Mouse (Mus musculus) c-Kit-negative CD71-positive TER-119-positive erythroid progenitor cells, embryonic 14.5 days (primary cell): ENCODE measurements around the gene Gm29735.
"Not testable (repeated sequence)": the region's sequence is repeated elsewhere in the genome, so short reads cannot be mapped to it uniquely, and the experiment has no call there.

Experiments used
- DNase-seq: peaks from one replicate; pipeline ENCODE4 v3.0.0-alpha.2; 2013; ENCODE audit warnings: low read depth, low spot score

The Gm29735 gene

DNA sequence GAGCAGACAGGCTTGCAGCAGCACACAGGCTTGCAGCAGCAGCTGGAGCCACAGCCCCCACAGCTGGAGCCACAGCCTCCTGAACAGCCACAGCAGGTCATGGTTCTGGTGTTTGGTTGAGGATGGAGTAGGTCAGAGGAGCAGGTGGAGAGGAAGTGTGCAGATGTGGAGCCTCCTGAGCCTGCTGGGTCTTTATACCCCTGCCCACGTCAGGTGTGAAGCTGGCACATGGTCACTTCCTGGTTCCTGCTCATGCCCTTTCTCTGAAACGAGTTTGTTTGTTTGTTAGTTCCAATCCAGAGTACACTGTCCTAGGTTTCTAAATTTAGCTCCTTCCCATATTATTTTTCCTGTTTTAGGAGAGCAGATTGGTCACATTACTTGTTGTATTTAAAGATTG lies at the start of gene Gm29735:
TSS of gene Gm29735 (minus strand) at position 101 of the 400 bp plus-strand sequence.
- DNase-seq = not testable (repeated sequence)

DNA sequence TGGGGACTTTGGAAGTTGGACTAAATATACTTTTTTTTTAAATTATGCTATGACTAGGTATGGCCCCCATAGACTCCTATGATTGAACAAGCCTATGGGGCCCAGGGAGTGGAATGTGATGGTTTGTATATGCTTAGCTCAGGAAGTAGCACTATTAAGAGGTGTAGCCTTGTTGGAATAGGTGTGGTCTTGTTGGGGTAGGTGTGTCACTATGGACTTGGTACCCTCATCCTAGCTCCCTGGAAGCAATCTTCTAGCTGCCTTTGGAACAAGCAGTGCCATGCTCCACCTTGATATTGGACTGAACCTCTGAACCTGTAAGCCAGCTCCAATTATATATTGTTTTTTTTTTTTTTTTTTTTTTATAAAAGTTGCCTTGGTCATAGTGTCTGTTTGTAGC lies 48.6 kb upstream of the Gm29735 start:
- no peak for DNase-seq

DNA sequence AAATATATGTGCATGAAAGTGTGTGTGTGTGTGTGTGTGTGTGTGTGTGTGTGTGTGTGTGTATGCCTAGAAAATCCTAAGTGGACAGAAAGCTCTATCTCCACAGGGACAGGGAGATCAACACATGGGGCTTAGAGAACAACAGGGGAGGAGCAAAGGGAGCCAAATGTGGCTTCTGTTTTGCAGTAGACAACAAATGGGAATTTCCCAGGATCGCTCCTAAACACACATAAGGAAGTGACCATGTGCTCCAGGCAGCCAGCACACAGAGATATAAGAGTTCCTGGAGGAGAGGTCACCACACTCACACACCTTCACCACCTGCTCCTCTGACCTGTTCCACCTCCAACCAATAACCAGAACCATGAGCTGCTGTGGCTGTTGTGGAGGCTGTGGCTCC lies 44.2 kb upstream of the Gm29735 start, which contains the start of gene Krtap5-3:
TSS of gene Krtap5-3 (plus strand) at position 301 of the 400 bp plus-strand sequence.
- DNase-seq = no peak

GRCm38 (mm10) chr7:142198748-142199147 lies 41.8 kb upstream of the Gm29735 start:
- DNase-seq = no peak

- no peak for DNase-seq
Measured at GRCm38 (mm10) chr7:142190289-142190688, 33.4 kb upstream of the Gm29735 start, which contains the start of gene Gm10153. Gene Gm10153 (minus strand): TSS chr7:142190389.

- DNase-seq = no peak
Measured at GRCm38 (mm10) chr7:142188156-142188555, 31.2 kb upstream of the Gm29735 start.

DNA sequence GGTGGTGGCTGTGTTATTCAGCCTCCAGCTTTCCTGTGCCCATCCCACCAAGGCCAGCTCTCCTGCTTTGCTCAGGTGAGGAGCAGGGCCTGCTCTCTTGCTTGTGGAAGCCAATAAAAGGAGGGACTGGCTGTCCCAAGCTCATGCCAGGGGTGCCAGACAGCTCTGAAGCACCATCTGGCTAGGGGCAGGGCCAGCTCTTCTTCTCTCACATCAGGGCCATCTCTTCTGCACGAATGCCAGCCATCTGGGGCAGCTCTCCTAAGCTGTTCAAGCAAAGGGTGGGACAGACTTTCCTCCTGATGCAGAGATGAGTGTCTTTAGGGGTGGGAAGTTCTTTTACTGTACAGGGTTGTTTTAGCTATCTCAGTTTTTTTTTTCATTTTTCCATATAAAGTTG lies 24.1 kb upstream of the Gm29735 start:
- DNase-seq = no peak

GRCm38 (mm10) chr7:142178685-142179084 lies 21.8 kb upstream of the Gm29735 start:
- no peak for DNase-seq

DNA sequence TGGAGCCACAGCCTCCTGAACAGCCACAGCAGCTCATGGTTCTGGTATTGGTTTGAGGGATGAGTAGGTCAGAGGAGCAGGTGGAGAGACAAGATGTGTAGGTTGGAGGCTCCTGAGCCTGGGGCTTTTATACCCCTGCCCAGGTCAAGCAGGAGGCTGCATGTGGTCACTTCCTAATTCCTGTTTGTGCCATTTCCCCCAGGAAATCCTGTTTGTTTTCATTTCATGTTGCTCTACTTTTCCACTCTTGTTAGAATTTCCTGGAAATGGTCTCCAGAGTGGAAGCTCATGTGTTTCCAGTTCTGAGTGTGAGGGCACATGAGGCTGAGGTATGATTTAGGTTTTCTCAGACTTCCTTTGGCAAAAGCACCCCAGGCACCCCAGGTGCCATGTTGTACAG lies 19.0 kb upstream of the Gm29735 start, which contains the start of gene Krtap5-2:
TSS of gene Krtap5-2 (minus strand) at position 101 of the 400 bp plus-strand sequence.
- not testable (repeated sequence) for DNase-seq

GRCm38 (mm10) chr7:142169836-142170235 lies 12.9 kb upstream of the Gm29735 start:
- DNase-seq = peak; percentile 19

DNA sequence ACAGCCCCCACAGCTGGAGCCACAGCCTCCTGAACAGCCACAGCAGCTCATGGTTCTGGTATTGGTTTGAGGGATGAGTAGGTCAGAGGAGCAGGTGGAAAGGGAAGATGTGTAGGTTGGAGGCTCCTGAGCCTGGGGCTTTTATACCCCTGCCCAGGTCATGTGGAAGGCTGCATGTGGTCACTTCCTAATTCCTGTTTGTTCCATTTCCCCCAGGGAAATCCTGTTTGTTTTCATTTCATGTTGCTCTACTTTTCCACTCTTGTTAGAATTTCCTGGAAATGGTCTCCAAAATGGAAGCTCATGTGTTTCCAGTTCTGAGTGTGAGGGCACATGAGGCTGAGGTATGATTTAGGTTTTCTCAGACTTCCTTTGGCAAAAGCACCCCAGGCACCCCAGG lies 8.7 kb upstream of the Gm29735 start, which contains the start of gene Gm4553:
TSS of gene Gm4553 (minus strand) at position 101 of the 400 bp plus-strand sequence.
- not testable (repeated sequence) for DNase-seq

DNA sequence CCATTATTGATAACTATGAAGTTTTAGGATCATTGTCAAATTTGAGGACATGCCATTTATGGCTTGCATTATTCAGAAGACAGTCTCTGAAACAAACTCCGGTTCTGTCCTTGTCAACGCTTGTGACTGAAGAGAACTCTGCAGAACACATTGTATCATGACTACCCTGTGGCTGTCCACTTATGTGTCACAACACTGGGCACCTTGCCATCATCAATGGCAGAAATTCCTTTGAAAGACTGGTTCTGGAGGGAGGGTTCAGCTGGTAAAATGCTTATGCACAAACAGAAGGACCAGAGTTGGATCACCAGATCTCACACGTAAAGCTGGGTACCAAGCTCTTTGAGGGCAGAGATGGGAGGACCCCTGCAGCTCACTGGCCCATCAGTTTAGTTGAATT lies 2.5 kb upstream of the Gm29735 start:
- no peak for DNase-seq

DNA sequence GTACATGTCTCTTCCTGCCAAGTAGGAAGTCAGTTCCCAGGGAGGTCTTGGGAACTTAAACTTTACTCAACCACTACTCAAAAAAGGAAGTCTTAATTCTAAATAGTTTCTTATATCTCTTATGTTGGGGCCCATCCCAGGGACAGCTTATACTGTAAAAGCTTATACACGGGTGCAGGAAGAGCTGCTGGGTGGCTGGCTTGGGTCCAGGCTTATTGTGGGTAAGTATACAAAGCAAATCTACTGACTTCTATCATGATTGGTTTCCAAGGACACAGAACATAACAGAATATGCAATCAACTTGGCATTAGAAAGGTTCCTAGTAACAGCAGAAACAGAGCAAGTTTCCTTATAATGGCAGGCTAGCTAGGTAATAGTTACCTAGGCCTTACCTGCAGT lies 1.6 kb downstream of the Gm29735 start:
- no peak for DNase-seq

DNA sequence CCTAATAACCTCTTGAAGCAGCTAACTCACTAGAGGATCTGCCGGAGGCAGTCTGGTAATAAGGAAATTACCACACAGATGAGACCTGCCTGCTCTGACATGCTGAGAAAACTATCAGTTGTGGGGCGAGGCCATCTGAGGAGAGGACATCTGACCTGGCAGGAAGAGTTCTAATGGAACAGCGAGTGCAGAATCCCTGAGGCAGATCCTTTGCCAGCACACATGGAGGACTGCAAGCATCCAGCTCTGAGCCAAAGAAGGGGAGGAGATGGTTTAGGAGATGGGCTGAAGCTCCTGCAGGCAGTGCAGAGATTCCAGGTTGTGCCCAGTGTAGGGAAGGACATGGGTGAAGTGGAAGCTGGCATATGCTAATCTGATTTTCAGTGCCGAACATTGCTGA lies 4.7 kb downstream of the Gm29735 start:
- DNase-seq = no peak

- no peak for DNase-seq
Measured at GRCm38 (mm10) chr7:142148633-142149032, 8.3 kb downstream of the Gm29735 start.

DNA sequence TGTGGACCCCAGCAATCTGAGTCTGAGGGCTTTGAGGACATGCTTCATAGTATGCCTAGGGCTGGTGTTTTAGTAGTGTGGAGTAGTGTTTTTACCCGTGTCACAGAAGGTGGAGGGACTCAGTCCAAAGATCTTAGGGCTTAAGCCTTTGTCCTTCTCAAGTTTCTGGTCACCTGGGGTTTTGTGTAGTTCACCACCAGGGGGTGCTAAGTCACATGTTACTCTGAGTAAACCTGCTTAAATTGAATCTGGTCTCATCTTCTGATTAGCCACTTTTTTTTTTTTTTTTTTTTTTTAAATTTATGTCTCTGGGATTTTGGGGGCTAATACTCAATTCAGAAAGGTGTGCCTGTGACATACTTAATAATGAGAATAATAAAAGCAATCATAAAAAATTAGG lies 10.9 kb downstream of the Gm29735 start:
- peak; percentile 6 for DNase-seq

- no peak for DNase-seq
Measured at GRCm38 (mm10) chr7:142145413-142145940, 11.4 kb downstream of the Gm29735 start.

DNA sequence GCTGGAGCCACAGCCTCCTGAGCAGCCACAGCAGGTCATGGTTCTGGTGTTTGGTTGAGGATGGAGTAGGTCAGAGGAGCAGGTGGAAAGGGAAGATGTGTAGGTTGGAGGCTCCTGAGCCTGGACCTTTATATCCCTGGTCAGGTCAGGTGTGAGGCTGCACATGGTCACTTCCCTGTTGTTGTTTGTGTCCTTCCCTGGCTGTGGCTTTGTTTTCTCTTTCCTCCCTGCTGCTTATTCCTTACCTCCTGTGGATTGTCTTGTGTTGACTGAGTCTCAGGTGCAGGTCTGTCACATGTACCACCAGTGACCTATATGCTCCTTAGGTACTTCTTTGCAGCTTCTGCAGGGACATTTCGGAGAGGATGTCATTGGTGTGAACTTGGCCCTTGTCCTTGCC lies 12.4 kb downstream of the Gm29735 start, which contains the start of gene Gm45337:
TSS of gene Gm45337 (minus strand) at position 101 of the 400 bp plus-strand sequence.
- DNase-seq = no peak

GRCm38 (mm10) chr7:142143506-142144010 lies 13.4 kb downstream of the Gm29735 start:
- not testable (repeated sequence) for DNase-seq

DNA sequence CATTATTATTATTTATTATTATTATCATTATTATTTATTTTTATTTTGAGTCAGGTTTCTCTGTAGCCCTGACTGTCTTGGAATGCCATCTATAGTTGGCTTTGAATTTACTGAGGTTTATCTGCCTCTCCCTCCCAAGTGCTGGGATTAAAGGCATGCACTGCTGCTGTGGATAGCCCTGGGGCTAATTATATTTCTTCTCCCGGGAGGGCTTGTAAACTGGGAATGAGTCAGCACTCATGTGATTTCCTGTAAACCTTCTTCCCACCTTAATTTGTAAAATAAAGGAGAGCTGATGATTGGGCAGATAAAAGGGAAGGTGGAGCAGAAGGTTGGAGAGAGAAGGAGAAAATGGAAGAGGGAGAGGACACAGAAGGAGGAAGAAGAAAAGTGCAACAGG lies 16.2 kb downstream of the Gm29735 start:
- DNase-seq = no peak

GRCm38 (mm10) chr7:142135934-142136333 lies 21.0 kb downstream of the Gm29735 start, which contains the start of gene Gm39115:
Gene Gm39115 (minus strand): TSS chr7:142136034.
- not testable (repeated sequence) for DNase-seq

DNA sequence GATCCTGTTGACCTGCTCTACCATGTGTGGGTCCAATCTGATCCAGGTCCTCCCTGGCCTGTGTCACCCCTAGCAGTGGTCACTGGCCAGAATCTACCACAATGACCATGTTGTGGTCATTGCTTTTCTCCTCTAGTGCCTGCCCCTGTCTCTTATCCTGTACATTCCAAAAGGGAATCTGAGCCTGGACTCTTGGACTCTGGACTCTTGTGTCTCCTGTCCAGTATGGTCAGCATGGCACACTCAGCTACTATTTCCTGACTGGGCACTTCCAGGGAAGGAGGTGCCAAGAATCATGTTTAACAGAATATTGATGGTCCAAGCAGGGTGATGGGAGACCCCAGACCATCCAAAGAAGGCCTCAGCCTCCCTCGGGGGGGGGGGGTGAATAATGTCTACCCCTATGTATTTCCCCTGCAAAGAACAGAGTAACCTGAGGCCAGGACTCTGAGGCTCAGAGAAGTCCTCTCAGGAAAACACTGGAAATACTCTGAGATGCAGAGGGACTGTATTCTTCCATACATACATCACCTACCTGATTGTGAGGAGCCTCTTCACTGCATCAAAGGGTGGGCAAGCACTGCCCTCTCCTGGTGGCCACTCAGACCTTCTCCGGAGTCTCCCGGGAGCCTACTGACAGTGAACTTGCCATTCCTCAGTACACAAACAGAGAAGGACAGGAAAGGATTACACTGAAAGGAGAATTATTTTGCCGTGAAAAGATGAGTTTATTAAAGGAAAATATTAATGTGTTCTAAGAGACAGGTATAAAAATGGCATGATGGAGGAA lies 22.5 kb downstream of the Gm29735 start:
- DNase-seq = no peak
